Mouse (Mus musculus) cerebellum, adult 9-10 months (tissue): ENCODE results near the gene Slc25a26.
A peak's percentile ranks its signal among the peaks of the same experiment; 100 is the strongest.

ENCODE experiments used
- DNase-seq: peaks from one replicate; pipeline ENCODE4 v3.0.0; 2022

Gene Slc25a26

GRCm38 (mm10) chr6:94645723-94646122, 145.6 kb downstream of the Slc25a26 start:
- DNase-seq, result no peak

GRCm38 (mm10) chr6:94646274-94646863, 146.2 kb downstream of the Slc25a26 start:
- DNase-seq, result no peak

- DNase-seq, result no peak
Measured at GRCm38 (mm10) chr6:94646902-94647301, 146.8 kb downstream of the Slc25a26 start.

- DNase-seq, result peak; percentile 61
Measured at GRCm38 (mm10) chr6:94647574-94648430, 147.7 kb downstream of the Slc25a26 start.

GRCm38 (mm10) chr6:94648496-94648895, 148.4 kb downstream of the Slc25a26 start:
- no peak for DNase-seq

- no peak for DNase-seq
Measured at GRCm38 (mm10) chr6:94649637-94650036, 149.5 kb downstream of the Slc25a26 start.

- DNase-seq, result no peak
Measured at GRCm38 (mm10) chr6:94651541-94651940, 151.4 kb downstream of the Slc25a26 start.

GRCm38 (mm10) chr6:94652659-94653213, 152.6 kb downstream of the Slc25a26 start:
- no peak for DNase-seq

- DNase-seq, result no peak
Measured at GRCm38 (mm10) chr6:94653388-94654316, 153.5 kb downstream of the Slc25a26 start.
